Mouse (Mus musculus): ENCODE results near the gene 2310050C09Rik. TPM values are rescaled to one million over a fixed set of nuclear protein-coding genes. Genes with fewer than 3 reads are reported as not detected.

The 2310050C09Rik gene
- polyA plus RNA-seq, 1 experiment from 2014 or later, result not detected

Other genes starting within 250 kb of the 2310050C09Rik start
- gene Lce6a, start 248.6 kb downstream of the 2310050C09Rik start, polyA plus RNA-seq (2015; fragmentation: Nextera tagmentation; extraction: Ambion mirVana), result 0.15 TPM in 1 of 2 replicates, not detected in the other
- not detected in 2 replicates for gene Lce1a1, start 221.9 kb downstream of the 2310050C09Rik start, polyA plus RNA-seq (2015; fragmentation: Nextera tagmentation; extraction: Ambion mirVana)
- not detected in 2 replicates for gene Lce1b, start 213.3 kb downstream of the 2310050C09Rik start, polyA plus RNA-seq (2015; fragmentation: Nextera tagmentation; extraction: Ambion mirVana)
- not detected in 2 replicates for gene Lce1a2, start 199.9 kb downstream of the 2310050C09Rik start, polyA plus RNA-seq (2015; fragmentation: Nextera tagmentation; extraction: Ambion mirVana)
- gene Lce1c, start 191.0 kb downstream of the 2310050C09Rik start, polyA plus RNA-seq (2015; fragmentation: Nextera tagmentation; extraction: Ambion mirVana), result not detected in 2 replicates
- not detected in 2 replicates for gene Lce1d, start 183.0 kb downstream of the 2310050C09Rik start, polyA plus RNA-seq (2015; fragmentation: Nextera tagmentation; extraction: Ambion mirVana)
- gene Lce1e, start 161.1 kb downstream of the 2310050C09Rik start, polyA plus RNA-seq (2015; fragmentation: Nextera tagmentation; extraction: Ambion mirVana), result not detected in 2 replicates
- gene Lce1f, start 149.9 kb downstream of the 2310050C09Rik start, polyA plus RNA-seq (2015; fragmentation: Nextera tagmentation; extraction: Ambion mirVana), result not detected in 2 replicates
- gene Gm38119, start 131.1 kb downstream of the 2310050C09Rik start, polyA plus RNA-seq (2015; fragmentation: Nextera tagmentation; extraction: Ambion mirVana), result not detected in 2 replicates
- not detected in 2 replicates for gene Lce1g, start 117.9 kb downstream of the 2310050C09Rik start, polyA plus RNA-seq (2015; fragmentation: Nextera tagmentation; extraction: Ambion mirVana)
- gene Lce1h, start 105.2 kb downstream of the 2310050C09Rik start, polyA plus RNA-seq (2015; fragmentation: Nextera tagmentation; extraction: Ambion mirVana), result not detected in 2 replicates
- not detected in 2 replicates for gene Lce1i, start 91.3 kb downstream of the 2310050C09Rik start, polyA plus RNA-seq (2015; fragmentation: Nextera tagmentation; extraction: Ambion mirVana)
- not detected in 2 replicates for gene Lce1j, start 79.7 kb downstream of the 2310050C09Rik start, polyA plus RNA-seq (2015; fragmentation: Nextera tagmentation; extraction: Ambion mirVana)
- not detected in 2 replicates for gene Lce1k, start 62.3 kb downstream of the 2310050C09Rik start, polyA plus RNA-seq (2015; fragmentation: Nextera tagmentation; extraction: Ambion mirVana)
- gene Kprp, start 43.0 kb downstream of the 2310050C09Rik start, polyA plus RNA-seq (2015; fragmentation: Nextera tagmentation; extraction: Ambion mirVana), result not detected in 2 replicates
- not detected in 2 replicates for gene Lce1l, start 18.9 kb downstream of the 2310050C09Rik start, polyA plus RNA-seq (2015; fragmentation: Nextera tagmentation; extraction: Ambion mirVana)
- gene Lce3a, start 56.0 kb upstream of the 2310050C09Rik start, polyA plus RNA-seq (2015; fragmentation: Nextera tagmentation; extraction: Ambion mirVana), result not detected in 2 replicates
- not detected in 2 replicates for gene Lce3b, start 62.8 kb upstream of the 2310050C09Rik start, polyA plus RNA-seq (2015; fragmentation: Nextera tagmentation; extraction: Ambion mirVana)
- not detected in 2 replicates for gene Lce3c, start 74.3 kb upstream of the 2310050C09Rik start, polyA plus RNA-seq (2015; fragmentation: Nextera tagmentation; extraction: Ambion mirVana)
- not detected in 2 replicates for gene Lce3d, start 87.2 kb upstream of the 2310050C09Rik start, polyA plus RNA-seq (2015; fragmentation: Nextera tagmentation; extraction: Ambion mirVana)
- not detected in 2 replicates for gene Lce3e, start 96.8 kb upstream of the 2310050C09Rik start, polyA plus RNA-seq (2015; fragmentation: Nextera tagmentation; extraction: Ambion mirVana)
- not detected in 2 replicates for gene Lce3f, start 122.0 kb upstream of the 2310050C09Rik start, polyA plus RNA-seq (2015; fragmentation: Nextera tagmentation; extraction: Ambion mirVana)
- gene Crct1, start 145.5 kb upstream of the 2310050C09Rik start, polyA plus RNA-seq (2015; fragmentation: Nextera tagmentation; extraction: Ambion mirVana), result not detected in 2 replicates
- not detected in 2 replicates for gene Lce1m, start 148.8 kb upstream of the 2310050C09Rik start, polyA plus RNA-seq (2015; fragmentation: Nextera tagmentation; extraction: Ambion mirVana)
- not detected in 2 replicates for gene Gm4858, start 198.6 kb upstream of the 2310050C09Rik start, polyA plus RNA-seq (2015; fragmentation: Nextera tagmentation; extraction: Ambion mirVana)